8 mouse cellular contexts compared by ENCODE assay signal in genomic region chr5:100518049-100519026, GRCm38 (mm10). TPM values are rescaled to one million over a fixed set of nuclear protein-coding genes. Genes with fewer than 3 reads are reported as not detected.
DNase-seq lines count a peak whose midpoint lies in the region; ATAC-seq and TF ChIP-seq lines count a peak whose summit lies in the region.

Gene Cops4 (plus strand): TSS chr5:100518309.

- H3K36me3 ChIP-seq in embryonic facial prominence, embryonic 13.5 days, result peaks cover 7% of the 10 kb centered on the region; the same call in 1 of the 2 replicates
- H3K36me3 ChIP-seq in kidney, adult 2 months (ENCODE audit: control insufficient read depth, insufficient read depth, low read length), result no peaks in the 10 kb centered on the region
- H3K36me3 ChIP-seq in limb, embryonic 12.5 days, result peaks cover 13% of the 10 kb centered on the region; the same call in 1 of the 2 replicates
- no peaks in the 10 kb centered on the region for H3K36me3 ChIP-seq in midbrain, embryonic 15.5 days (replicated peaks)
- H3K36me3 ChIP-seq in spleen, adult 2 months (ENCODE audit: control insufficient read depth, insufficient read depth, low read length), result no peaks in the 10 kb centered on the region; the same call in 1 of the 2 replicates

- WGBS in embryonic facial prominence, embryonic 13.5 days, result under 1% methylated on average over 64 of the region's 64 CpGs
- under 1% methylated on average over 64 of the region's 64 CpGs for WGBS in kidney, adult 2 months
- WGBS in limb, embryonic 12.5 days, result under 1% methylated on average over 64 of the region's 64 CpGs
- under 1% methylated on average over 64 of the region's 64 CpGs for WGBS in midbrain, embryonic 15.5 days
- under 1% methylated on average over 64 of the region's 64 CpGs for WGBS in spleen, adult 2 months

- DNase-seq in 3134 (ENCODE audit: extremely low read depth, insufficient read length, low spot score), result peak; percentile 96
- DNase-seq in adrenal gland, postnatal 36 days, result peak; percentile 97
- peak; percentile 97 to 99 for DNase-seq in heart, adult 18-20 months
- DNase-seq in kidney, adult 2 months, result peak; percentile 99
- DNase-seq in spleen, adult 2 months (ENCODE audit: low read depth in 1 of 2, low spot score in 2 of 2), result peak; percentile 97 to 99

- peak; percentile 100 for ATAC-seq in embryonic facial prominence, embryonic 13.5 days (ENCODE audit: insufficient number of reproducible peaks, insufficient read depth, low FRiP score, low TSS enrichment, low read depth)
- peak; percentile 100 for ATAC-seq in limb, embryonic 12.5 days (ENCODE audit: insufficient number of reproducible peaks, insufficient read depth, low FRiP score, low TSS enrichment, low read depth)
- peak; percentile 100 for ATAC-seq in midbrain, embryonic 15.5 days (replicated peaks)

- H3K4me1 ChIP-seq in embryonic facial prominence, embryonic 13.5 days, result peaks cover 11% of the 10 kb centered on the region
- peaks cover 4% of the 10 kb centered on the region; the same call in 1 of the 2 replicates for H3K4me1 ChIP-seq in kidney, adult 2 months (ENCODE audit: control insufficient read depth, insufficient read depth, low read length)
- peaks cover 18% of the 10 kb centered on the region for H3K4me1 ChIP-seq in limb, embryonic 12.5 days (replicated peaks)
- H3K4me1 ChIP-seq in midbrain, embryonic 15.5 days, result peaks cover 21% of the 10 kb centered on the region
- H3K4me1 ChIP-seq in spleen, adult 2 months (ENCODE audit: control insufficient read depth, insufficient read depth, insufficient read length), result peaks cover 8% of the 10 kb centered on the region; the same call in 1 of the 2 replicates

- H3K4me2 ChIP-seq in embryonic facial prominence, embryonic 13.5 days, result peak within 1 kb of the TSS; percentile 68
- peak within 1 kb of the TSS; percentile 81 for H3K4me2 ChIP-seq in limb, embryonic 12.5 days
- H3K4me2 ChIP-seq in midbrain, embryonic 15.5 days, result peak within 1 kb of the TSS; percentile 84

- peak; percentile 23 for TF ChIP-seq POLR2A in kidney, adult 2 months (IDR thresholded peaks at IDR 0.05; ENCODE audit: low read depth, low read length)
- TF ChIP-seq POLR2A in spleen, adult 2 months (IDR thresholded peaks at IDR 0.05; ENCODE audit: low read depth, low read length), result peak; percentile 27; the same call in 1 of the 2 replicates

- H3K9ac ChIP-seq in embryonic facial prominence, embryonic 13.5 days, result peak within 1 kb of the TSS; percentile 90
- peak within 1 kb of the TSS; percentile 85 for H3K9ac ChIP-seq in limb, embryonic 12.5 days (replicated peaks)
- peak within 1 kb of the TSS; percentile 84 for H3K9ac ChIP-seq in midbrain, embryonic 15.5 days

- 0 out of 2 replicates have a peak, but pooled peaks cover 4% of the 10 kb centered on the region for H3K27me3 ChIP-seq in embryonic facial prominence, embryonic 13.5 days
- H3K27me3 ChIP-seq in kidney, adult 2 months (replicated peaks; ENCODE audit: control insufficient read depth, insufficient read depth, low read length), result no peaks in the 10 kb centered on the region
- no peaks in the 10 kb centered on the region for H3K27me3 ChIP-seq in limb, embryonic 12.5 days
- no peaks in the 10 kb centered on the region for H3K27me3 ChIP-seq in midbrain, embryonic 15.5 days (replicated peaks)
- no peaks in the 10 kb centered on the region for H3K27me3 ChIP-seq in spleen, adult 2 months (ENCODE audit: control insufficient read depth, insufficient read depth, low read length)

- TF ChIP-seq CTCF in kidney, adult 2 months (conservative IDR thresholded peaks at IDR 0.05; ENCODE audit: insufficient read depth, insufficient read length, low read depth, low read length), result no peak
- TF ChIP-seq CTCF in spleen, adult 2 months (IDR thresholded peaks at IDR 0.05; ENCODE audit: extremely low read depth, insufficient read depth, insufficient read length, insufficient replicate concordance), result no peak

- H3K9me3 ChIP-seq in embryonic facial prominence, embryonic 13.5 days, result no peaks in the 10 kb centered on the region
- no peaks in the 10 kb centered on the region for H3K9me3 ChIP-seq in limb, embryonic 12.5 days
- no peaks in the 10 kb centered on the region for H3K9me3 ChIP-seq in midbrain, embryonic 15.5 days

- H3K27ac ChIP-seq in embryonic facial prominence, embryonic 13.5 days, result peak within 1 kb of the TSS; percentile 86
- H3K27ac ChIP-seq in kidney, adult 2 months (ENCODE audit: insufficient read depth, low read depth, low read length), result peak within 1 kb of the TSS; percentile 66; the same call in 1 of the 2 replicates
- H3K27ac ChIP-seq in limb, embryonic 12.5 days, result peak within 1 kb of the TSS; percentile 85
- H3K27ac ChIP-seq in midbrain, embryonic 15.5 days, result peak within 1 kb of the TSS; percentile 84
- peak within 1 kb of the TSS; percentile 69 for H3K27ac ChIP-seq in spleen, adult 2 months (ENCODE audit: insufficient read depth, low read length)

- H3K4me3 ChIP-seq in embryonic facial prominence, embryonic 13.5 days, result peak within 1 kb of the TSS; percentile 80
- H3K4me3 ChIP-seq in kidney, adult 2 months (ENCODE audit: insufficient read depth, low read depth, low read length), result peak within 1 kb of the TSS; percentile 73
- peak within 1 kb of the TSS; percentile 84 for H3K4me3 ChIP-seq in limb, embryonic 12.5 days (replicated peaks)
- peak within 1 kb of the TSS; percentile 76 for H3K4me3 ChIP-seq in midbrain, embryonic 15.5 days
- H3K4me3 ChIP-seq in spleen, adult 2 months (ENCODE audit: extremely low read depth, insufficient read depth, insufficient read length), result peak within 1 kb of the TSS; percentile 77

RNA-seq across cellular contexts. Expression of gene Cops4, which starts in this region (rescaled TPM):
- total RNA-seq in adrenal gland, postnatal 36 days (2021), result 10 to 100 TPM; 74.5 to 77.7 TPM
- 210 TPM in 2 replicates for polyA plus RNA-seq in embryonic facial prominence, embryonic 13.5 days (2015; fragmentation: Nextera tagmentation; extraction: Ambion mirVana)
- 10 to 100 TPM; 89.2 to 93.2 TPM for total RNA-seq in heart, adult 18-20 months (2021)
- 25.4 and 29.8 TPM in 2 replicates for polyA plus RNA-seq in kidney, adult 2 months (2012; rRNA removed)
- 221 and 224 TPM in 2 replicates for polyA plus RNA-seq in limb, embryonic 12.5 days (2016; fragmentation: Nextera tagmentation; extraction: Ambion mirVana)
- polyA plus RNA-seq in midbrain, embryonic 15.5 days (2015; fragmentation: Nextera tagmentation; extraction: Ambion mirVana), result 170 and 172 TPM in 2 replicates
- polyA plus RNA-seq in spleen, adult 2 months (2012; rRNA removed), result 9.4 and 9.9 TPM in 2 replicates

Comparison
In these comparisons a context has a peak if more than half of its experiments do, and no peak if none do; other contexts are left out.
1. Peak in every context shown above with its lines: DNase-seq, ATAC-seq, H3K4me3 ChIP-seq and H3K27ac ChIP-seq.